Mouse (Mus musculus) brown adipose tissue, adult 24 weeks (tissue): ENCODE results near the gene Rps27l. TPM values are rescaled to one million over a fixed set of nuclear protein-coding genes. Genes with fewer than 3 reads are reported as not detected.

ENCODE experiments used
- H3K27ac ChIP-seq: fragments of 200-500 bp; replicated peaks from 2 replicates; pipeline ENCODE4 v1.5.1; 2012; ENCODE audit warnings: low read depth, mild to moderate bottlenecking, low read length
- H3K4me1 ChIP-seq: fragments of 200-500 bp; 2 replicates; pipeline ENCODE4 v1.6.1; 2012; ENCODE audit warnings: low read length, mixed read lengths; ENCODE audit not compliant: control insufficient read depth, insufficient read depth, insufficient read length
- H3K4me3 ChIP-seq: fragments of 200-500 bp; 2 replicates; pipeline ENCODE4 v1.5.1; 2012; ENCODE audit warnings: low read depth, mild to moderate bottlenecking, low read length, moderate library complexity; ENCODE audit not compliant: insufficient read depth
- polyA plus RNA-seq: library from polyadenylated mRNA; stranded (reverse); fragments of >200 nt; gene quantifications from 2 replicates; pipeline ENCODE4 v1.2.4, GENCODE M21; 2012; ENCODE audit not compliant: missing spikeins, insufficient read depth, insufficient read length

The Rps27l gene
- polyA plus RNA-seq, 1 experiment, result 811 TPM

DNA sequence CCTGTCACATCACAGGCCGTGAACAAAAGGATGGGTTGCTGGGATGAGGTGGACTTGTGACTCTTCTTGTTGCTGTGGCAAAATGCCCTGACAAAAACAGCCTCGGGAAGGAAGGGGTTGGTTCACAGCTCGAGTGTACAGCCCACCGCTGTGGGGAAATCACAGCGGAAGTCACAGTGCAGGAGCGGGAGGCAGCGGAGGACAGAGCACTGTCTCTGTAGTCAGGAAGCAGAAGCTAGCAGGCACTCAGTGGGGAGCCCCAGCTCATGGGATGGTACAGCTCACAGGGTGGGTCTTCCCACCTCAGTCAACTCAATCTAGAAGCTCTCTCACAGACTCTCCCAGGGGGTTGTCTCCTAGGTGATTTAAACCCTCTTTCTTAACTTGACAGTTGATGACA is 39.5 kb downstream of the Rps27l start:
- H3K4me3 ChIP-seq, result no peak overlapping the region
- H3K27ac ChIP-seq, result no peak overlapping the region
- peaks cover 2% of the 10 kb centered on the region for H3K4me1 ChIP-seq

DNA sequence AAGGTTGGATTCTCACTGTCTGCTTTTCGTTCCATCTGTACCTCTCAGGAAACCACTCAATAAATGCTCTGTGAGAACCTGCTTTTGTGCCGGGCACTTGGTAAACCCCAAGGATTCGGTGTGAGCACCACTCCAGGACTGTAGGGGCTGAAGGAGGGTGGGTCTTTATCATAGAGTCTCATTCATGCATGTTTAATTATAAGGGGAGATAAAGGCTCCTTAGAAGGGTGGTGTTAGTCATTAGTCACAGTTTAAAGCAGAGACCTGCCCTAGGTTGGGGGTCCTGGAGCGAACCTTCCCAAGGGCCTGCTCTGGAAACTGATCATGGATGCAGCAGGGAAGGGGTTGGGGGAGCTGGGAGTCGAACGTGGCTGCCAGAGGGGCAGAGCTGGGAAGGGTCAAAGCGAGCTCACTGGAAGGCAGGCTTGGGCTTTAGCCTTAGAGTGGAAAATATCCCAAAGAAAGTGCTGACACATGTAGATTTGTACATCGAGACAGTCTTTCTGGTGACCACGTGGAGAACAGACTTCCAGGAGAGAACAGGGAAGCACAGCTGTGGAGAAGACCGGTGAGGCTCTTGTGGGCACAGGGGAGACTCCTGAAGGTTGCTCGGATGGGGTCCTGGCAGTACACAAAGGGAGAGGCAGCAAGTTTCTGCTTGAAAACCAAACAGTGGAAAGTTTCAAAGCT is 42.5 kb downstream of the Rps27l start:
- Histone ChIP-seq H3K27ac (no peak overlapping the region), H3K4me3 (no peak overlapping the region), H3K4me1 (peaks cover 2% of the 10 kb centered on the region)

DNA sequence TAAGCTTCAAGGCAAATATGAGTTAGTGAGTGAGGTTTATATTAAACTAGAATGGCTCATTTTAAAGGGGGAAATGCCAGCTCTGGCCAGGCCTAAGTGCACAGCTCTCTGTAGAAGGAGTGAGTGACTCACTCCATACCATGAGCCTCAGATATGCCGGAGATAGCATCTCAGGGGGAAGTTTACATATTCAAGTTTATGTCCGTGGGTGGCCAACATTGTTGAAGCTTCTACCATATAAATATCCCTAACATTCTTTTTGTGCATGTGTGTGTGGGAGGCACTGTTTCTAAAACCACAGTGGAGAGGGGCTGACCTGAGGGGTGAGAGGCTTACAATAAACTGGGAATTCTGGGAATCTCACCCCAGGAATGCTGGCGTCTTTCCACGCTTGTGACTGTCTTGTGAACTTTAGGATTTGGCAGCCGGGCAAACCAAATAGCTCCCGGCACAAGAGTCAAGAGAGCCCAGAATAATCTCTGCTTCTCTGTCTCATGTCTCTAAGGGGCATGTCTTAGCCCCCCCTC is 43.1 kb downstream of the Rps27l start:
- Histone ChIP-seq H3K4me1 (peaks cover 2% of the 10 kb centered on the region), H3K27ac (no peak overlapping the region), H3K4me3 (no peak overlapping the region)

DNA sequence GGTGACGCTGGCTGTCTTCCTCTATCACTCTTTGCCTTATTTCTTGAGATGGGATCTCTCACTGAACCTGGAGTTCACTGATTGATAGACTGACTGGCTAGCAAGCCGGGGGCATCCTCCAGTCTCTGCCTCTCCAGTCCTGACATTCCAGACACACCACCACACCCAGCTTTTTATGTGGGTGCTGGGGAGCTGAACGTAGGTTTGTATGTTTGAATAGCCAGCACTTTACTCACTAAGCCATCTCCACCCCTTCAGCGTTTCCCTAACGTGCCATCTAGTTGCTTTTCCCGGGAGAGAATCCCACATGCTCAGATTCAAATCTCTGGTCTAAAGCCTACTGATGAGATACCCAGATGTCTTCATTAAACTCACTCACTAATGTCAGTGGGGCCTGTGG is 43.7 kb downstream of the Rps27l start:
- Histone ChIP-seq H3K4me3 (no peak overlapping the region), H3K27ac (no peak overlapping the region), H3K4me1 (peaks cover 2% of the 10 kb centered on the region)

- Histone ChIP-seq H3K4me3 (no peak overlapping the region), H3K27ac (no peak overlapping the region), H3K4me1 (peaks cover 2% of the 10 kb centered on the region)
Measured at GRCm38 (mm10) chr9:66990046-66990445, 44.2 kb downstream of the Rps27l start.

- no peak overlapping the region for H3K4me3 ChIP-seq
- H3K4me1 ChIP-seq, result peaks cover 2% of the 10 kb centered on the region
- no peak overlapping the region for H3K27ac ChIP-seq
Measured at GRCm38 (mm10) chr9:66991021-66991749, 45.3 kb downstream of the Rps27l start.

GRCm38 (mm10) chr9:66991750-66992410 is 46.0 kb downstream of the Rps27l start:
- Histone ChIP-seq H3K27ac (no peak overlapping the region), H3K4me3 (no peak overlapping the region), H3K4me1 (peaks cover 2% of the 10 kb centered on the region)

Other genes with a start within 250 kb of the Rps27l start
- gene Car12, start 232.4 kb upstream of the Rps27l start, polyA plus RNA-seq, result 0.99 TPM in 1 of 2 replicates, not detected in the other
- gene Aph1b, start 150.6 kb upstream of the Rps27l start, polyA plus RNA-seq, result 9.2 and 11.9 TPM in 2 replicates
- gene Gm10647, start 149.0 kb upstream of the Rps27l start, polyA plus RNA-seq, result not detected in 2 replicates
- gene Aph1c, start 111.4 kb upstream of the Rps27l start, polyA plus RNA-seq, result 0.24 and 0.42 TPM in 2 replicates
- 8.2 and 8.9 TPM in 2 replicates for gene Rab8b, start 26.4 kb upstream of the Rps27l start, polyA plus RNA-seq
- gene Lactb, start 29.4 kb downstream of the Rps27l start, polyA plus RNA-seq, result 19.0 and 27.1 TPM in 2 replicates
- gene Tpm1, start 103.3 kb downstream of the Rps27l start, polyA plus RNA-seq, result 270 and 325 TPM in 2 replicates